Mouse (Mus musculus) G1E (cell line): ENCODE measurements around the gene Neurog1. TPM values are rescaled to one million over a fixed set of nuclear protein-coding genes. Genes with fewer than 3 reads are reported as not detected.

Experiments
- ATAC-seq: 2 replicates; pipeline ENCODE4 v1.8.0; 2016; ENCODE audit warnings: mild to moderate bottlenecking; ENCODE audit not compliant: insufficient number of reproducible peaks, poor library complexity, low FRiP score, severe bottlenecking; ENCODE audit errors: extremely low read depth
- DNase-seq: peaks from one replicate; pipeline ENCODE4 v3.0.0; 2012; ENCODE audit warnings: low spot score
- H3K27me3 ChIP-seq: 2 replicates; pipeline ENCODE4 v1.6.1; 2012; ENCODE audit warnings: mild to moderate bottlenecking, low read length, inconsistent platforms; ENCODE audit not compliant: insufficient read depth
- H3K36me3 ChIP-seq: replicated peaks from 2 replicates; pipeline ENCODE3; 2012; ENCODE audit warnings: mild to moderate bottlenecking, inconsistent platforms
- H3K4me1 ChIP-seq: 2 replicates; pipeline ENCODE4 v1.6.1; 2012; ENCODE audit warnings: low read depth, low read length, inconsistent platforms, mixed read lengths; ENCODE audit not compliant: insufficient read depth
- H3K4me3 ChIP-seq: 2 replicates; pipeline ENCODE4 v1.5.1; 2012; ENCODE audit warnings: low read depth, mild to moderate bottlenecking, inconsistent platforms, low read length, moderate library complexity, mixed read lengths
- H3K9me3 ChIP-seq: replicated peaks from 2 replicates; pipeline ENCODE4 v1.6.1; 2012; ENCODE audit warnings: inconsistent platforms
- CTCF ChIP-seq: IDR thresholded peaks from 2 replicates; pipeline ENCODE4 v1.5.1; 2012; ENCODE audit warnings: low read depth, low read length, inconsistent platforms, mixed read lengths
- GATA1 ChIP-seq: IDR thresholded peaks from 2 replicates; pipeline ENCODE4 v1.6.1; 2012; ENCODE audit warnings: borderline replicate concordance, low read length, inconsistent platforms, mixed read lengths
- GATA2 ChIP-seq: IDR thresholded peaks from 2 replicates; pipeline ENCODE4 v1.6.1; 2012; ENCODE audit warnings: low read depth, low read length, inconsistent platforms, borderline replicate concordance
- POLR2AphosphoS5 ChIP-seq: IDR thresholded peaks from 2 replicates; pipeline ENCODE4 v1.6.1; 2012; ENCODE audit warnings: low read depth, low read length, inconsistent platforms; ENCODE audit not compliant: insufficient replicate concordance
- TAL1 ChIP-seq: conservative IDR thresholded peaks from 2 replicates; pipeline ENCODE4 v1.6.1; 2012; ENCODE audit warnings: low read depth, low read length, inconsistent platforms, mixed read lengths
- polyA plus RNA-seq: library from polyadenylated mRNA; stranded (reverse); fragments of >175 nt; gene quantifications from 2 replicates; pipeline ENCODE4 v1.2.3, GENCODE M21; 2012
- total RNA-seq, 2 experiments: library from RNA; stranded (forward) in 1 of 2; stranded (reverse) in 1 of 2; fragments of 200-1000 nt in 1 of 2; fragments of >200 nt in 1 of 2; fragmentation: Nextera tagmentation in 1 of 2; gene quantifications; 2 replicates each; pipeline ENCODE4 v1.2.3; 2014 to 2017

Neurog1 gene
- total and polyA plus RNA-seq, 3 experiments, result 0.11 TPM; not detected in 2

GRCm38 (mm10) chr13:56252783-56253182, 820 bp upstream of the Neurog1 start:
- H3K27me3 ChIP-seq, result peaks cover 5% of the 10 kb centered on the region; the same call in 1 of the 2 replicates
- H3K4me1 ChIP-seq, result no peaks in the 10 kb centered on the region
- H3K9me3 ChIP-seq, result peaks cover 71% of the 10 kb centered on the region
- DNase-seq (no peak), ATAC-seq (no peak)
- H3K4me3 ChIP-seq, result no peak overlapping the region
- no peaks in the 10 kb centered on the region for H3K36me3 ChIP-seq
- TF ChIP-seq CTCF, result no peak
- no peak for TF ChIP-seq GATA2
- no peak for TF ChIP-seq TAL1
- TF ChIP-seq POLR2AphosphoS5, result no peak
- no peak for TF ChIP-seq GATA1

- peaks cover 75% of the 10 kb centered on the region for H3K9me3 ChIP-seq
- no peaks in the 10 kb centered on the region for H3K4me1 ChIP-seq
- H3K27me3 ChIP-seq, result peaks cover 5% of the 10 kb centered on the region; the same call in 1 of the 2 replicates
- no peaks in the 10 kb centered on the region for H3K36me3 ChIP-seq
- ATAC-seq (no peak), DNase-seq (no peak)
- no peak for TF ChIP-seq CTCF
- H3K4me3 ChIP-seq, result peak overlapping the region; percentile 38; the same call in 1 of the 2 replicates
Measured at GRCm38 (mm10) chr13:56251176-56251923, 613 bp downstream of the Neurog1 start.

GRCm38 (mm10) chr13:56250551-56251161, 1.3 kb downstream of the Neurog1 start:
- Histone ChIP-seq H3K4me1 (no peaks in the 10 kb centered on the region), H3K9me3 (peaks cover 82% of the 10 kb centered on the region), H3K27me3 (peaks cover 5% of the 10 kb centered on the region; the same call in 1 of the 2 replicates), H3K36me3 (no peaks in the 10 kb centered on the region), H3K4me3 (no peak overlapping the region)
- DNase-seq (no peak), ATAC-seq (no peak)
- TF ChIP-seq TAL1 (no peak), GATA1 (no peak), POLR2AphosphoS5 (no peak), GATA2 (no peak), CTCF (no peak)

- DNase-seq, result no peak
- H3K9me3 ChIP-seq, result peaks cover 74% of the 10 kb centered on the region
- no peak overlapping the region for H3K4me3 ChIP-seq
- ATAC-seq, result no peak
- TF ChIP-seq CTCF (no peak), TAL1 (no peak), POLR2AphosphoS5 (no peak), GATA2 (no peak), GATA1 (no peak)
- H3K36me3 ChIP-seq, result no peaks in the 10 kb centered on the region
- H3K4me1 ChIP-seq, result no peaks in the 10 kb centered on the region
- H3K27me3 ChIP-seq, result peaks cover 5% of the 10 kb centered on the region; the same call in 1 of the 2 replicates
Measured at GRCm38 (mm10) chr13:56249593-56250341, 2.2 kb downstream of the Neurog1 start.

GRCm38 (mm10) chr13:56243104-56243503, 8.9 kb downstream of the Neurog1 start:
- H3K9me3 ChIP-seq, result peaks cover 51% of the 10 kb centered on the region
- H3K27me3 ChIP-seq, result no peaks in the 10 kb centered on the region
- TF ChIP-seq POLR2AphosphoS5 (no peak), TAL1 (no peak), CTCF (no peak), GATA2 (no peak), GATA1 (no peak)
- ATAC-seq (no peak), DNase-seq (no peak)
- no peak overlapping the region for H3K4me3 ChIP-seq
- H3K4me1 ChIP-seq, result no peaks in the 10 kb centered on the region
- no peaks in the 10 kb centered on the region for H3K36me3 ChIP-seq

DNA sequence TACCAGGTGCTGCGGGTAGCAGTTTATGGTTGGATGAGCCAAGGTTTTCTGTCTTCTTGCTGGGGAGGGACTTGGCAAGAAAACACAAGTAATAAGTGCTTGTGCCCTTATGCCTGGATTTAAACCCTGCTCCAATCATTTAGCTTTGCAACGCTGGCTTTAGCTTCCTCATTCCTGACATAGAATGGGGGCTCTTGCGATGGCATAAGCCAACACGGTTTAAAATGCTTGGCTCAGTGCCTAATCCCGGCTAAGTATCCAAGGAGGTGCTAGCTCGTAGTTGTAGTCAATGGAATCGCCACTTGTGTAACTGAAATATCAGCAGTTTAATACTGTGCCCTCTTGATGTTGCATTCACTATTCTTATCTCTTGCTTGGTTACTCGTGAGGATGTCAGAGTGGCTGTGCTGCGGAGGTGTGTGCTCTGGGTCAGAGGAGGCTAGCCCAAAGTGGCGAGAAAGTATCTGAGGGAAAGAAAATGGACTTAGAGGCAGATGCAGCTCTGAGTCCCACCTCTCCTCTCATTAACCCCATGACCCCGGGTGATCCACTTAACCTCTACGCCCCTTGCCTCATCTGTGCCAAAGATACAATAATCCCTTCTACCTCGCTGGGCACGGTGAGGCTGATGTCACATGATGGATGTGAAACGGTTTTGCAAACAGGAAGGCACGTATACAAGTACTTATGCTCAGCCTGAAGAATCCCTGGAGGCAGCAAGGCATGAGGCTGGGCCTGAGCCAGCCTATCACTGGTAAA, 11.8 kb downstream of the Neurog1 start:
- no peaks in the 10 kb centered on the region for H3K4me1 ChIP-seq
- no peaks in the 10 kb centered on the region for H3K27me3 ChIP-seq
- no peaks in the 10 kb centered on the region for H3K36me3 ChIP-seq
- DNase-seq (no peak), ATAC-seq (no peak)
- no peak overlapping the region for H3K4me3 ChIP-seq
- H3K9me3 ChIP-seq, result peaks cover 35% of the 10 kb centered on the region
- no peak for TF ChIP-seq GATA1
- no peak for TF ChIP-seq TAL1
- no peak for TF ChIP-seq CTCF
- TF ChIP-seq GATA2, result no peak
- TF ChIP-seq POLR2AphosphoS5, result no peak
